Mouse (Mus musculus) small intestine, adult 2 months (tissue): ENCODE measurements around the gene Smyd3. TPM values are rescaled to one million over a fixed set of nuclear protein-coding genes. Genes with fewer than 3 reads are reported as not detected.

Experiments
- H3K27ac ChIP-seq: fragments of 200-500 bp; 2 replicates; pipeline ENCODE4 v1.5.1; 2012; ENCODE audit warnings: low read depth, low read length, control low read depth, inconsistent platforms; ENCODE audit not compliant: insufficient read depth
- H3K27me3 ChIP-seq: fragments of 200-500 bp; 2 replicates; pipeline ENCODE4 v1.6.1; 2012; ENCODE audit warnings: mild to moderate bottlenecking, moderate library complexity, low read length, inconsistent platforms; ENCODE audit not compliant: control insufficient read depth, insufficient read depth
- H3K36me3 ChIP-seq: fragments of 200-500 bp; 2 replicates; pipeline ENCODE4 v1.6.1; 2012; ENCODE audit warnings: mild to moderate bottlenecking, low read length, control low read depth, inconsistent platforms; ENCODE audit not compliant: control insufficient read depth, insufficient read depth
- H3K4me1 ChIP-seq: fragments of 200-500 bp; 2 replicates; pipeline ENCODE4 v1.6.1; 2012; ENCODE audit warnings: low read length, inconsistent platforms, mixed read lengths; ENCODE audit not compliant: control insufficient read depth, insufficient read depth, insufficient read length
- H3K4me3 ChIP-seq: fragments of 200-500 bp; 2 replicates; pipeline ENCODE4 v1.5.1; 2012; ENCODE audit warnings: low read depth, mild to moderate bottlenecking, control low read depth, inconsistent platforms, low read length, moderate library complexity
- CTCF ChIP-seq: fragments of 200-500 bp; IDR thresholded peaks from 2 replicates; pipeline ENCODE4 v1.5.1; 2012; ENCODE audit warnings: low read depth, mild to moderate bottlenecking, control low read depth, inconsistent platforms, low read length, moderate library complexity, mixed read lengths; ENCODE audit not compliant: insufficient replicate concordance, insufficient read length; ENCODE audit errors: extremely low read depth
- POLR2A ChIP-seq: fragments of 200-500 bp; IDR thresholded peaks from 2 replicates; pipeline ENCODE4 v1.6.1; 2012; ENCODE audit warnings: low read depth, mild to moderate bottlenecking, control low read depth, inconsistent platforms, low read length, moderate library complexity
- WGBS: fragments of 180-500 bp; shearing (Covaris S2); methylation state at CpG from one replicate; pipeline ENCODE4 v1.1.7; 2018; 5-methylcytosine and 5-hydroxymethylcytosine counted together
- polyA plus RNA-seq: library from polyadenylated mRNA; depleted of rRNA; stranded (reverse); fragments of >200 nt; gene quantifications from 2 replicates; pipeline ENCODE4 v1.2.3, GENCODE M21; 2012

Smyd3 gene
- polyA plus RNA-seq, 1 experiment = 1.1 TPM

- no peak overlapping the region for H3K27ac ChIP-seq
- no peak for TF ChIP-seq POLR2A
- TF ChIP-seq CTCF = no peak
- H3K36me3 ChIP-seq = no peaks in the 10 kb centered on the region
- no peaks in the 10 kb centered on the region for H3K27me3 ChIP-seq
- 80% methylated on average over 11 of the region's 11 CpGs for WGBS
- no peak overlapping the region for H3K4me3 ChIP-seq
- H3K4me1 ChIP-seq = 0 out of 2 replicates have a peak, but pooled peaks cover 2% of the 10 kb centered on the region
Observed at GRCm38 (mm10) chr1:179434443-179435260, 83.2 kb downstream of the Smyd3 start.

GRCm38 (mm10) chr1:179433828-179434227 lies 84.0 kb downstream of the Smyd3 start:
- Histone ChIP-seq H3K27ac (no peak overlapping the region), H3K4me1 (0 out of 2 replicates have a peak, but pooled peaks cover 2% of the 10 kb centered on the region), H3K27me3 (no peaks in the 10 kb centered on the region), H3K36me3 (no peaks in the 10 kb centered on the region), H3K4me3 (no peak overlapping the region)
- 85% methylated on average over 7 of the region's 7 CpGs for WGBS
- TF ChIP-seq CTCF (no peak), POLR2A (no peak)

DNA sequence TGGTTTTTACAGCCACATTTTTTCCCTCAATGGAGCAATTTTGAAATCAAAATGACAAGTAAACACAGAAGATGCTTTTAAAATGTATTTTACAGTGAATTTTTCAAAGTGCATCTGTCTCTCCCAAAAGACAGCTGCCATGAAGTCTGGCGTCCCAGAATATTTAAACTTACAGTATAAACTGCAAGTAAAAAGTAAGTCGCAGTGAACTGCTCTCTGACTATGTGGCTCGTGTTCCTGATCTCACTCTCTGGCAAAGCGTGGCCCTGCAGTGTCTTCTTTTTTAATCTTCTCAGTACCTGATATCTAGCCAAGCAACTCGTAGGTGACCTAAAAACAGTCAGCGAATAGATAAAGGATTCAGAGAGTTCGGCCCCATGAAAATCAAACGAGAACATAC lies 84.5 kb downstream of the Smyd3 start:
- TF ChIP-seq CTCF (no peak), POLR2A (no peak)
- Histone ChIP-seq H3K27ac (no peak overlapping the region), H3K36me3 (no peaks in the 10 kb centered on the region), H3K4me3 (no peak overlapping the region), H3K27me3 (no peaks in the 10 kb centered on the region), H3K4me1 (0 out of 2 replicates have a peak, but pooled peaks cover 2% of the 10 kb centered on the region)
- WGBS = 80% methylated on average over 8 of the region's 8 CpGs

DNA sequence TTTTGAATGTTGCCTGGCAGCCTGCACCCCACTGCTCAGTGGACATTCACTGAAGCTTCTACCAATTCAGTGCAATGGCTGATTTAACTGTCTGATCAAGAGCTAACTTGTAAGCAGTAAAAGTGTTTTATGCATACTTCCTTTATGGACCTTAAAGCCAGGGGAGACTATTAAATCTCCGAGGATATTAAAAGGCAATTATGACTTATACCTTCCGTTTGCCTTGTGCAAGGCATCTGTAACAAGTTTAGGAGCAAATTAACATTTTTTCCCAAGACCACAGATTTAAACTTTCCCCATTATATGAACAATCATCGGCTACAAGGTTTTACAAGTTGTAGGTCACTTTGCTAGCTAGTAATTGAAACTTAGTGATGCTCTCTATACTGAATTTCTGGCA lies 87.8 kb downstream of the Smyd3 start:
- Histone ChIP-seq H3K27me3 (no peaks in the 10 kb centered on the region), H3K4me3 (no peak overlapping the region), H3K4me1 (0 out of 2 replicates have a peak, but pooled peaks cover 2% of the 10 kb centered on the region), H3K36me3 (no peaks in the 10 kb centered on the region), H3K27ac (no peak overlapping the region)
- 83% methylated on average over 3 of the region's 3 CpGs for WGBS
- TF ChIP-seq POLR2A (no peak), CTCF (no peak)

DNA sequence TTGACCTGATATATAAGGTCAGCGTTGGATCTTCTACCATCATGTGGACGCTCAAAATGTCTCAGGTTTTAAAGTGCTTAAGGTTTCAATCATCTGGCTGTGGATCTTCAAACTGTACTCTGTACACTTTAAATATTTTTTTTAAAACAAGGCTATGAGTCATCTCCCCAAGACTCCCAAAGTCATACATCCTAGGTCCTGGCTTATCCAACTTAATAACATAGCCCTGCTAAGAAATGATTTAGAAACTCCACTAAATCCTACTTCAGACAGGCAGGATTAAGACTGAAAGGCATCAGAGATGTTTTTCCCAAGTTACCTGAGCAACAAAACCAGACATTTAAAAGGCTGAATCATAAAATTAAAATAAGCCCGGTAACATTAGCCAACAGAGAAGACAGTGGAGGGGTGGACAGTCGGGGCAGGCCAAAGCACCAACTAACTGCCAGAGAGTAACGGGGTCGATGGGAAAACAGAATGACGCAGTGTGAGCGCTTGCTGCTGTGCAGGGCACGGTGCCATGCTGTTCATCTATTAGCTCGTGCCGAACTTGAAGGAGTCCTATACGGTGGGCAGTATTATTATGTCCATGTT lies 92.9 kb downstream of the Smyd3 start:
- H3K27me3 ChIP-seq = no peaks in the 10 kb centered on the region
- no peak overlapping the region for H3K4me3 ChIP-seq
- 91% methylated on average over 12 of the region's 12 CpGs for WGBS
- no peaks in the 10 kb centered on the region for H3K4me1 ChIP-seq
- H3K36me3 ChIP-seq = no peaks in the 10 kb centered on the region
- TF ChIP-seq CTCF (no peak), POLR2A (no peak)
- no peak overlapping the region for H3K27ac ChIP-seq

DNA sequence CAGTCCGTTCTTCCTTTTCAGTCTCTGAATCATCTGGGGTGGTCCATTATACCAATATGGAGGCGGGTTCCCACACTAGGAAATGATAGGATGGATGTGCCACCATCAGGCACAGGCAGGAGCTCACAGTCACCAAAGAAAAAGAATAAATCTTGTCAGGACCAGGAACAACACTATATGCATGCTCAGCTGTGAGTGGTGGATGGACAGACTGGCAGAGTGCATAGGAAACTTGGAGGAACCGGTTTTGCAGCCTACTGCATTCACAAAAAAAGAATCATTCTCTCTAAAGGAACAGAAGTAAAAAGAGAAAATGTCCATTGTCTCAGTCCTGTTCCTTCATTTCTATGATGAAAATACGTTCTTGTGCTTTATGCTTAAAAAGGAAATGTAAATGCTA lies 98.8 kb downstream of the Smyd3 start:
- Histone ChIP-seq H3K4me1 (no peaks in the 10 kb centered on the region), H3K27me3 (no peaks in the 10 kb centered on the region), H3K4me3 (no peak overlapping the region), H3K36me3 (no peaks in the 10 kb centered on the region), H3K27ac (no peak overlapping the region)
- TF ChIP-seq POLR2A (no peak), CTCF (no peak)
- 71% methylated on average over 4 of the region's 4 CpGs for WGBS

- no peaks in the 10 kb centered on the region for H3K4me1 ChIP-seq
- H3K4me3 ChIP-seq = no peak overlapping the region
- 94% methylated on average over 4 of the region's 4 CpGs for WGBS
- TF ChIP-seq CTCF (no peak), POLR2A (no peak)
- H3K27me3 ChIP-seq = no peaks in the 10 kb centered on the region
- H3K36me3 ChIP-seq = no peaks in the 10 kb centered on the region
- no peak overlapping the region for H3K27ac ChIP-seq
Observed at GRCm38 (mm10) chr1:179408086-179408485, 109.8 kb downstream of the Smyd3 start.
